Mouse (Mus musculus) lung, postnatal 0 days (tissue): ENCODE measurements around the gene Tnr.

ENCODE experiments used
- CTCF ChIP-seq: IDR thresholded peaks from 2 replicates; pipeline ENCODE4 v1.5.1; 2016; ENCODE audit warnings: antibody characterized with exemption, mild to moderate bottlenecking
- EP300 ChIP-seq: IDR thresholded peaks from 2 replicates; pipeline ENCODE4 v1.6.1; 2016; ENCODE audit warnings: antibody characterized with exemption, mild to moderate bottlenecking, control low read depth

- TF ChIP-seq EP300 (no peak), CTCF (no peak)
Observed at GRCm38 (mm10) chr1:159739478-159739877, 215.9 kb downstream of the Tnr start.
